Mouse (Mus musculus) lung, postnatal 10 days (tissue): ENCODE data around the gene Rap1b.
"Not testable (repeated sequence)": the region's sequence is repeated elsewhere in the genome, so short reads cannot be mapped to it uniquely, and the experiment has no call there.

Experiments used
- DNase-seq: peaks from one replicate; pipeline ENCODE4 v3.0.0; 2021

Rap1b gene

GRCm38 (mm10) chr10:117845597-117846259 lies at the start of gene Rap1b:
Gene Rap1b, minus strand, starts transcription at chr10:117846035.
- DNase-seq: peak; percentile 98

- DNase-seq: no peak
Measured at GRCm38 (mm10) chr10:117895186-117895585, 49.4 kb upstream of the Rap1b start.

- no peak for DNase-seq
Measured at GRCm38 (mm10) chr10:117894114-117895035, 48.5 kb upstream of the Rap1b start.

GRCm38 (mm10) chr10:117893128-117893527 lies 47.3 kb upstream of the Rap1b start:
- DNase-seq: not testable (repeated sequence)

- DNase-seq: no peak
Measured at GRCm38 (mm10) chr10:117891327-117891726, 45.5 kb upstream of the Rap1b start.

- no peak for DNase-seq
Measured at GRCm38 (mm10) chr10:117888822-117889221, 43.0 kb upstream of the Rap1b start.

- DNase-seq: no peak
Measured at GRCm38 (mm10) chr10:117885358-117885757, 39.5 kb upstream of the Rap1b start.

GRCm38 (mm10) chr10:117884760-117885159 lies 38.9 kb upstream of the Rap1b start:
- DNase-seq: peak; percentile 53

GRCm38 (mm10) chr10:117883438-117883837 lies 37.6 kb upstream of the Rap1b start:
- no peak for DNase-seq

GRCm38 (mm10) chr10:117878628-117879027 lies 32.8 kb upstream of the Rap1b start:
- DNase-seq: no peak

- DNase-seq: no peak
Measured at GRCm38 (mm10) chr10:117876801-117877200, 31.0 kb upstream of the Rap1b start.

GRCm38 (mm10) chr10:117876400-117876799 lies 30.6 kb upstream of the Rap1b start:
- no peak for DNase-seq

GRCm38 (mm10) chr10:117874936-117875335 lies 29.1 kb upstream of the Rap1b start:
- no peak for DNase-seq

GRCm38 (mm10) chr10:117873952-117874351 lies 28.1 kb upstream of the Rap1b start:
- DNase-seq: peak; percentile 14

GRCm38 (mm10) chr10:117872468-117872867 lies 26.6 kb upstream of the Rap1b start:
- DNase-seq: no peak

- DNase-seq: no peak
Measured at GRCm38 (mm10) chr10:117867301-117867700, 21.5 kb upstream of the Rap1b start.

- no peak for DNase-seq
Measured at GRCm38 (mm10) chr10:117866641-117867040, 20.8 kb upstream of the Rap1b start.

GRCm38 (mm10) chr10:117864695-117865094 lies 18.9 kb upstream of the Rap1b start:
- DNase-seq: peak; percentile 42

GRCm38 (mm10) chr10:117864251-117864650 lies 18.4 kb upstream of the Rap1b start:
- DNase-seq: peak; percentile 21

- DNase-seq: peak; percentile 64
Measured at GRCm38 (mm10) chr10:117862014-117862580, 16.3 kb upstream of the Rap1b start.

- peak; percentile 59 for DNase-seq
Measured at GRCm38 (mm10) chr10:117860958-117861357, 15.1 kb upstream of the Rap1b start.

- peak; percentile 14 for DNase-seq
Measured at GRCm38 (mm10) chr10:117860361-117860760, 14.5 kb upstream of the Rap1b start.

GRCm38 (mm10) chr10:117859800-117860199 lies 14.0 kb upstream of the Rap1b start:
- peak; percentile 10 for DNase-seq

- DNase-seq: no peak
Measured at GRCm38 (mm10) chr10:117858241-117858640, 12.4 kb upstream of the Rap1b start.
